Mouse (Mus musculus): ENCODE data around the gene Hoxc5.

The Hoxc5 gene

DNA sequence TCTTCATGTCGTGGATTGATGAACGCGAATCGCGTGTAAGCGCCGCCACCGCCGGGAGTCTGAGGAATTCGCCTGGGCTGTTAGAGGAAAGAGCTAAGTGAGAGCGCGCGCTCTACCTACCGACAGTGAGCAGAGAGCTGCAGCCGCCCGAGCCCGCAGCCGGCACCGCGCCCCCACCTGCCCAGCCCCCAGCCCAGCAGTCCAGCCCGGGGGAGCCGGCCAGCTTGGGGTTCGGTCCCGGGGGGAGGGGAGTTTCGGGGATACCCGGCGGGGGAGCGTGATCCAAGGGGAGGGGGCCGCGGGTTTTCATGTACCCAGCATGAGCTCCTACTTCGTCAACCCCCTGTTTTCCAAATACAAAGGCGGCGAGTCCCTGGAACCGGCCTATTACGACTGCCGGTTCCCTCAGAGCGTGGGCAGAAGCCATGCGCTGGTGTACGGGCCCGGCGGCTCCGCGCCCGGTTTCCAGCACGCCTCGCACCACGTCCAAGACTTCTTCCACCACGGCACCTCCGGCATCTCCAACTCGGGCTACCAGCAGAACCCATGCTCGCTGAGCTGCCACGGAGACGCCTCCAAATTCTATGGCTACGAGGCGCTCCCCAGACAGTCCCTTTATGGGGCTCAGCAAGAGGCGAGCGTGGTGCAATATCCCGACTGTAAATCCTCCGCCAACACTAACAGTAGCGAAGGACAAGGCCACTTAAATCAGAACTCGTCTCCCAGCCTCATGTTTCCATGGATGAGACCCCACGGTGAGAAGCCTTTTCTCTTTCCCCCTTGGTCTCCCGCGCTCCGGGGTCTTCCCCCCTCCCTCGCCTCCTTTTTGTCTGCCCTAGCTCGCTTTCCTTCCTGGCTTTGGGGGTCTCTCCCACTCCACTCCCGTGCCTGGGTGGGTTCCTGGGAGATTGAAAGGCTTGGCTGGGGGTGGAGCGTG is 23.5 kb downstream of the Hoxc5 start, which contains the start of gene Hoxc8:
Gene Hoxc8, plus strand, starts transcription at position 147 of the 937 bp plus-strand sequence.
- DNase-seq (ENCODE audit: low spot score) = no peak

GRCm38 (mm10) chr15:102991782-102992181 is 24.5 kb downstream of the Hoxc5 start:
- DNase-seq (ENCODE audit: low spot score) = no peak

DNA sequence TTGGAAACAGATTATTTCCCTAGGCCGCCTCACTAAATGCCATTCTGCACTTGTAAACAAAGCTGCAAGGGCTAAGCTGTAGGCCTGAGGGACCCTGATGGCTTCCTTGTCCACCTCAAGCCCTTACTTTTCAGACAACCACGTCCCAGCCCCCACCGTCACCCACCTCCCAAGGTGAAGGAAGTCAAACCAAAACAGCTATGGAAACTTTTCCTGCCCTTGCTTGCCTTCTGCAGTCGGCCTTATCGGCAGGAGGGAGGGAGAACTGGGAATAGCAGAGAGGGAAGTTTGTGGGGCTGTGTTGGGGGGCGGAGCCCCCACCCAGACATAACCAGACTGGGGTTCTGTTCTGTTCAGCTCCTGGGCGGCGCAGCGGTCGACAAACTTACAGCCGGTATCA is 25.0 kb downstream of the Hoxc5 start:
- DNase-seq (ENCODE audit: low spot score) = no peak

GRCm38 (mm10) chr15:102992863-102993262 is 25.6 kb downstream of the Hoxc5 start:
- DNase-seq (ENCODE audit: low spot score) = no peak

DNA sequence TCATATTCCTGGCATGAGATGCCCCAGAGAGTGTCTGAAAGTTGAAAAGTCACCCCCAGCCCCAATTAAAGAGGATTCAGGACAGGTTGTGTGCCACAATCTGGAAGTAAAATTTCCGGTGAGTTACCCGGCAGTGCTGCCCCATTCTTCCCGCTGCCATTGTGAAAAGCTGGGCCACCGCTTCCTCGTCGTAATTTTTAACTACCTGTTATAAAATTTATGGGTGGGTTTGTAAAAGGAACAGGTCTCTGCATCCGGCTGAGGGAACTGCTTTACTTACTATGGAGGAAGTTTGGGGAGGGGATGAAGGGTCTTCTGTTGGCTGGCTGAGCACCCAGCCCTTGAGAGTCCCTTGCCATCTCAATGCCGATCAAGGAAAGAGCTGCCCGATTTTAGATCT is 29.3 kb downstream of the Hoxc5 start:
- DNase-seq (ENCODE audit: low spot score) = no peak

DNA sequence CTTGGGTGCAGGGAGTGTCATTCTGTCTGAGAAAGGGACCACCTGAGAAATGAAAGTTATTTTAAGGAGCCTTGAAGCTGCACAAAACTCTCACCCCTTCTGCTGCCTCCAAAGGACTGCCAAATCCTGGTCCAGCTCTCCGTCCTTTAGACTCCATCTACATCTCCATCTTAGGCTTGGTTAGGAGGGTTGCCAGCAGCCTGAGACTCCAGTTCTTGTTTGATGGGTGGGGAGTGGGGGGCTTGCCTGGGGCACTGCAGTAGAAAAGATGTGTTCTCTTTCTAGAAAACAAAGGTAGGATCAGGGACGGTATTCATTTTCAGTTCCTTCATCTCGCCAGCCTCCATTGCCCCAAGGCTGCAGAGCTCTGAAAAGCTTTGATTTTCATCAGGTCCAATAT is 30.2 kb downstream of the Hoxc5 start:
- no peak for DNase-seq (ENCODE audit: low spot score)

- DNase-seq (ENCODE audit: low spot score) = no peak
Measured at GRCm38 (mm10) chr15:102997939-102998355, 30.7 kb downstream of the Hoxc5 start, which contains the start of gene Hoxc6. Hoxc6 (plus strand) TSS chr15:102998257.

DNA sequence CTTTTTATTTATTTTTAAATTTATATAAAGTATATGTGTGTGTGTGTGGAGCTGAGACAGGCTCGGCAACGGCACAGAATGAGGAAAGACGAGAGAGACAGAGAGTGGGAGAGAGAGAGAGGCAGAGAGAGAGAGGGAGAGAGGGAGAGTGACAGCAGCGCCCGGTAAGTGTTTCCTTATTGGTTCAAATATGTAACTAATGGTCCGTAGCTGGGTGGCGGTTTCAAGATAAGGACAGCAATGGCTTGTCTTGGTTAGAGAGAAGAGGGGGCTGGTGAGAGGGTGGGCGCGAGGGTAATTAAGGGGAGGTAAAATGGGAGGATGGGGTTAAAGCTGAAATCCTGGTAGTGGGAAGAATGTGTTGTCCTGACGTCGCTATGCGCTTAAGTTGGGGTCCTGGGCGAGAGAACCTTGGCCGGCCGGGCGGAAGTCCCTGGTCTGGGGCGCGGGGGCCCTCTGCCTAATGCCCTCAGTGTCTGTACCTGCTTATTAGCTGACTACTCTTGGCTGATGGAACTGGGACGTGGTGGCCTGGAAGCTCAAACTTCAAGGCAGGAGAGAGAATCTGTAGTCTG is 31.5 kb downstream of the Hoxc5 start:
- no peak for DNase-seq (ENCODE audit: low spot score)

DNA sequence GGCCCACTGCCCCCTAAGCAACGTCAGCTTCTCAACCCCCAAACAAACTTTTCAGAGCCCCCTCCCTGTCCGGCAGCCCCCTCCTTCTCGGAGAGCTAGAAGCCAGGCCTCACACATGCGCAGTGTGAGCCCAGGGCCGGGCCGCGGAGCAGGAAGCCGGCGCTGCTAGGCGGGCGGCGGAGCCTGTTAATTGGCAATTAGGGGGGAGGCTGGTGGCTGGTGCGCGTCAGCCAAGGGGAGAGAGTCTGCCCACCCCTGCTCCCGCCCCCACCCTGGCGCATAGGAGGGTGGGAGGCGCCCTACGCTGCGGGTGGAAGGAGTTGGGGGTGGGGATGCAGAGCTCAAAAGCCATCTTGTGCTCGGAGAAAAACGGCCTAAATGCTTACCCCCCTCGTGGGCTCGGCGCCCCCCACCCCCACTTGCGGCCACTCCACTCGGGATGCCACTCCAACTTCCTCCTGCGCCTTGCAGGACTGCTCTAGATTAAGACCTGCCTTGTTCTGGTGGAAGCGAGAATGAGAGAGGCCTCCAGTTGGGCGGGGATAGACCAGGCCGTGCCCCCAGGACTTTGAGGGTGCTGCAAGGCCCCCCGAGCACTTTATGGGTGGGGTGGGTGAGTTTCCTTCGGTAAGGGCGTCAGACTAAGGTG is 32.1 kb downstream of the Hoxc5 start:
- peak; percentile 75 for DNase-seq (ENCODE audit: low spot score)

DNA sequence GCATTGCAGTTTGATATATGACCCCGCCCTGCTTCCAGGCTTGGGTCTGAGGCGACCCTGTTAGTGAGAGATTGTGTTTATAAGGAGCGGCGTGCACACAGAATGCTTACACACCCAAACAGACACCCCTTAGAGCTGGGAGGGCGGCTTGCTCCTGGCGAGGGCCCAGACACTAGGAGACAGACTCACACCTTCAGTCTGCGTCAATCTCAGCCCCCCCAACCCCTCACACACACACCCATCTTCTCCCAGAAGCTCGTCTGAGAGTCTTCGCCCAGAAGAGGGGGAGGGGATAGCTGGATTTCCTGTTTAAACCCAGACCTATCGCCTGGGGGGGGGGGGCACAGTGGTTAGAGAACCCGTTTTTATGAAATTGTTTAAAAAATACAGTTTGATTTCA is 32.7 kb downstream of the Hoxc5 start:
- DNase-seq (ENCODE audit: low spot score) = no peak

DNA sequence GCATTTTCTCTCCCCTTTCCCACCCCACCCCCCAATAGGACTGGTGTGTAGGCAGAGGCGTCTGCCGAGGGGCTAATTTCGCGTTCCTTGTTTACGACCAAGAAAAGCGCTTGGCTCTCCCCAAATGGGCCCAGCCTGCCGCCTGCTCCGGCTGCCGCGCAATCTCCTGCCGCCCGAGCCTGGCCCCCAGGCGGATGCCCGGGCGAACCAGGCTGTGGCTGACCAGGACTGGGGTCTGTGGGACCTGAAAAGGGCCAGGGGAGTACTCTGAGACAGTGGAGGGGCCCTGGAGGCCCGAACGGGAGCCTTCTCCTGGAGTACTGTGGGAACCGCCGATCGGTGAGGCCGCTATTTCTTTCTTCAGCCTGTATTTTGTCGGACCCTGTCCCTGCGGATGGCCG is 33.3 kb downstream of the Hoxc5 start:
- DNase-seq (ENCODE audit: low spot score) = no peak

DNA sequence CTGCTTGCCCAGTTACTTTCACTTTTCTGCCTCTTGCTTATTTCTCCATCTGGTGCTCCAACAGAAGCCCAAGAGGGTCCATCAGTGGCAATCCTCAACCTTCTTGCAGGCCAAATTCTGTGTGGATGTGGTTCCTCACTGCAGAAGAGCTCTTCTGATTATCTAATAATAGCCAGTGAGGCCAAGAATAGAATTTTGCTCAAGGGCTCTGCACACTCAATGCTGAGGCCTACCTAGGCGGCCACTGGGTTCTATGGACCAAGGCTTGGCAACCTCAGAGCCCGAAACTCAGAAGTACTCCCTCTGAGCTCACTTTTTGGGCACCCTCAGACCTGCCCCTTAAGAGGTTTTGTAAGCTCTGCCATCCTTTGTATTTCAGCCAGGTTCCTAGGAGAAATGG is 34.1 kb downstream of the Hoxc5 start:
- no peak for DNase-seq (ENCODE audit: low spot score)

DNA sequence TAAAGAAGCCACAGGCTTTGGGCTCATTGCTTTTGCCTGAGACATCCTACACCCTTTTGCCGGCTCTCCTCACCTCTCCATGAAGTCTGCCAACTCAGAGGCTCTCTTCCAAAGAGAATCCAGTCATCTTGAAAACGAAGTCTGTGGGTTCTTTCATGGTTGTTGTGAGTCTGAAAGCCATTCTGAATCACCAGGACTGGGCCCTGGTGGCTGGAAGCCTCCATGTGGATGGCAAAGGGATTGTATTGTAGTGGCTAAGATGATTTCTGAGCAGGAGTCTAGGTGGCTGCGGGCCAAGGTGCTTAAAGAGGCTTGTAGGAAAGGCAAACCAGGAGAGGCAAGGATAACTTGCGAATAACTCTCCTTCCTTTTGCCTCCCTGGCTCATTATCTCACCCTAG is 34.9 kb downstream of the Hoxc5 start:
- no peak for DNase-seq (ENCODE audit: low spot score)

GRCm38 (mm10) chr15:103002821-103003448 is 35.7 kb downstream of the Hoxc5 start:
- no peak for DNase-seq (ENCODE audit: low spot score)

DNA sequence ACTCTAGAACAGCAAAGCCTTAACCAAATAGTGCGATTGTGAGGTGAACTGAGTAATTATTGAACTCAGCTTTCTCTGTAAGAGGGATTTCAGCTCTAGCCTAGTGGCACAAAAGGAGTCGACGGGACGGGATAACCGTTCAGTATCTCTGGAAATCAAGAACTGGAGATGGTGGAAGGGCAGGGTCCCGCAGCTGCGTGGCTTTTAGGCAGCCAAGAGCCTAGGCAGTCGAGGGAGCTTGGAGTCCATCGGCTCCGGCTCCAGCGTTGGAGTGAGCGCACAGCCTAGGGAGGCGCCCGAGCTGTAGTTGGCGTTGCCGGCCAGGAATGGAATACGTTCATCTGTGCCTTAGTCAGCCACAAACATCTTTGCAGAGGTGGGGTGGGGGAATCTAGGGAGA is 38.1 kb downstream of the Hoxc5 start:
- DNase-seq (ENCODE audit: low spot score) = no peak

DNA sequence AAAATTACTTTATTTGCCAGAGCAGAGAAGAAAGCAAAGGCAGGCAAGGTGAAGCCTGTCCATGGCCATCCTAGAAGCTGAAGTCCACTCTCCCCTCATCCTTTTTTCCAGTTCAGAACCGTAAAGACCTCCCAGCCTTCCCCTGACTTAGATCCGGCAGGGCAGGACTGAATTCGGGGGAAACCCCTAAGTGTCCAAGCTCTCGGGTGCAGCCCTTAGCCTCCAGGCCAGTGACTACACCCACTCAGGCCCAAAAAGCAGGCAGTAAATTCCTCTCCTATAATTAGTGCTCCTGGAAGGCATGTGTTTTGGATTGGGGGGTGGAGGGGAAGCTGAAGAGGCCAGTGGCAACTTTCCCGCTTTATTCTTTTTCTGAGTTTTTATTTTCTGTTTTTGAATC is 38.6 kb downstream of the Hoxc5 start:
- DNase-seq (ENCODE audit: low spot score) = no peak

DNA sequence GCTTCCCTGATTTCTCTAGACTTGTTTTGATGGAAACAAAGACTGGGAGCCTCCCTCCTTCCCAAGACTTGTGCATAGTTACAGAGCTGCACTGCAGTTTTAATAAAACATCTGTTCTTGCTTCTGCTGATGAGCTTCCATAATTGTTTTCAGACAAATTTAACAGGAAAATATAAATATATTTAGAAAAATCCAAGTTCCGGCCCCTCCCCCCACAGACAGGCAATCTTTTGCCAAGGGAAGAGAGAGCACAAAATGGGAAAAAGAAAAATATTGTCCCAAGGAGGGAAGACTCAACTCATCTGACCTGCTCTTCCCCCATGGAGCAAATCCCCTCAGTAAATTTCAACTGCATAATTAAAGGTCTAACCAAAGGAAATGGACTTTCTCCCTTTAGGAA is 39.1 kb downstream of the Hoxc5 start:
- DNase-seq (ENCODE audit: low spot score) = no peak

DNA sequence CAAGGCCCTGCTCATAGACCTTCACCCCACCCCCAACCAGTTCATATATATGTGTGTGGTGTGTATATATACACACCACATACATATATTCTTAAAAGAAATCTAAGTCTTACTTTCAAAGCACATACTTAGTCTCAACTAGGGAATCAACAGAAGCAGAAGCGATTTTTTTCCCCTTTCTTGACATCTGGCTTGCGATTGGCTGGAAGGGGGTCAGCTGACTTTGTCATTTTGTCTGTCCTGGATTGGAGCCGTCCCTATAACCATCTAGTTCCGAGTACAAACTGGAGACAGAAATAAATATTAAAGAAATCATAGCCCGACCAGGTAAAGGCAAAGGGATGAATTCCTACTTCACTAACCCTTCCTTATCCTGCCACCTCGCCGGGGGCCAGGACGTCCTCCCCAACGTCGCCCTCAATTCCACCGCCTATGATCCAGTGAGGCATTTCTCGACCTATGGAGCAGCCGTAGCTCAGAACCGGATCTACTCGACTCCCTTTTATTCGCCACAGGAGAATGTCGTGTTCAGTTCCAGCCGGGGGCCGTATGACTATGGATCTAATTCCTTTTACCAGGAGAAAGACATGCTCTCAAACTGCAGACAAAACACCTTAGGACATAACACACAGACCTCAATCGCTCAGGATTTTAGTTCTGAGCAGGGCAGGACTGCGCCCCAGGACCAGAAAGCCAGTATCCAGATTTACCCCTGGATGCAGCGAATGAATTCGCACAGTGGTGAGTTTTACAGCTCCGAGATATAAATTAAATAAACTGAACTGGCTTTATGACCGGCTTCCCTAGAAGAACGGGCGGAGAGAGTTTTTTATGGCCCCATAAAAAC is 42.2 kb downstream of the Hoxc5 start:
- no peak for DNase-seq (ENCODE audit: low spot score)

- DNase-seq (ENCODE audit: low spot score) = no peak
Measured at GRCm38 (mm10) chr15:103010112-103010846, 43.0 kb downstream of the Hoxc5 start.

- DNase-seq (ENCODE audit: low spot score) = no peak
Measured at GRCm38 (mm10) chr15:103010847-103011555, 43.8 kb downstream of the Hoxc5 start.

Data from T-cell, adult 2 months (primary cell).